Mouse (Mus musculus): ENCODE results near the gene Man1b1.

DNA sequence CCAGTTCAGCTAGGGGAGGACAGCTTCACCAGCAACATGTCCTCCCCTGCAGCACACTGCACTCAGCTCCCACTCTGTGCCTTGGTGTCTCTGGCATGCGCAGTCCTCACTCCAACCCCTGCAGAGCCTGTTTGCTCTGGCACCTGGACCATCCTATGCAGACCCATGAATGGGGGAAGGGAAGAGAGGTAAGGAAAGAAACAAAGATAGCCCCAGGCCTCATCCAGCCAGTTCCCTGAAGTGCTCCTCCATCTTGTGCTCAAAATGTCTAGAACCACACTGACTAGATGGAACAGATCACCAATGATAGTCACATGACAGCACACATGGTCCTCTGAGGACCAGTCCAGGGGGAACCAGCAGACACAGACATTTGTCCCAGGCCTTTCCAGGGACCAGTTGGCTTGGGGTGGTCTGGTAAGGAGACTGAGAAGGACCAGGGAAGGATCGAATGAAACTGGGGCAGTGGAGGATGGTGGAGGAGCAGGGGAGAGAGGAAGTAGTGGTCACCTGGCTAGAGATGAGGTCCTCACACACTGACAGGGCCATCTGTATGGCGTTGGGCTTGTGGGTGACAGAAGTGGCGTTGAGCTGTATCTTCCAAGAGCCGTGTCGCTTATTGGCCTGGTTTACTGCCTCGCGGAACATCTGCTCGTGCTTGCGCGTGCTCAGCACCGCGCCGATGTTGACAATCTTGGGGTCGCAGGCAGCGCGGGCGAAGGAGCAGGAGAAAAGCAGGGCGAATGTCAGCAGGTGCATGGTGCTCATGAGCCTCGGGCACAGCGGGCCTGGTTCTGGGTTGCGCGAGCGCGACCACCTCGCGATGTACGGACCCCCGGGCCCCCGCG lies 13.8 kb upstream of the Man1b1 start:
- TF ChIP-seq CTCF (IDR thresholded peaks at IDR 0.05; ENCODE audit: insufficient read depth, low read length) (no peak), POLR2A (IDR thresholded peaks at IDR 0.05; ENCODE audit: borderline replicate concordance, extremely low read depth, low read depth, low read length) (no peak)

Data from lung, adult 2 months (tissue).